Mouse (Mus musculus): Measurements from ENCODE around the gene Csnk1d. TPM values are rescaled to one million over a fixed set of nuclear protein-coding genes. Genes with fewer than 3 reads are reported as not detected.
A peak's percentile ranks its signal among the peaks of the same experiment; 100 is the strongest.

Csnk1d gene
- total and polyA plus RNA-seq, 3 experiments: 73.6 to 195 (median 116) TPM

GRCm38 (mm10) chr11:120981661-120982060, 9.5 kb downstream of the Csnk1d start:
- Histone ChIP-seq H3K4me3 (ENCODE audit: low read depth, low read length) (no peak overlapping the region), H3K36me3 (replicated peaks) (peaks cover 93% of the 10 kb centered on the region), H3K4me1 (ENCODE audit: insufficient read depth, low read depth, low read length) (peaks cover 80% of the 10 kb centered on the region), H3K9me3 (replicated peaks) (no peaks in the 10 kb centered on the region), H3K27me3 (ENCODE audit: insufficient read depth, low read length) (no peaks in the 10 kb centered on the region)
- TF ChIP-seq GATA2 (IDR thresholded peaks at IDR 0.05; ENCODE audit: borderline replicate concordance, low read depth, low read length) (no peak), POLR2AphosphoS5 (IDR thresholded peaks at IDR 0.05; ENCODE audit: insufficient replicate concordance, low read depth, low read length) (no peak), TAL1 (conservative IDR thresholded peaks at IDR 0.05; ENCODE audit: low read depth, low read length) (no peak), GATA1 (IDR thresholded peaks at IDR 0.05; ENCODE audit: borderline replicate concordance, low read length) (no peak), CTCF (IDR thresholded peaks at IDR 0.05; ENCODE audit: low read depth, low read length) (no peak)
- ATAC-seq (ENCODE audit: extremely low read depth, insufficient number of reproducible peaks, low FRiP score, poor library complexity, severe bottlenecking) (no peak), DNase-seq (ENCODE audit: low spot score) (no peak)

DNA sequence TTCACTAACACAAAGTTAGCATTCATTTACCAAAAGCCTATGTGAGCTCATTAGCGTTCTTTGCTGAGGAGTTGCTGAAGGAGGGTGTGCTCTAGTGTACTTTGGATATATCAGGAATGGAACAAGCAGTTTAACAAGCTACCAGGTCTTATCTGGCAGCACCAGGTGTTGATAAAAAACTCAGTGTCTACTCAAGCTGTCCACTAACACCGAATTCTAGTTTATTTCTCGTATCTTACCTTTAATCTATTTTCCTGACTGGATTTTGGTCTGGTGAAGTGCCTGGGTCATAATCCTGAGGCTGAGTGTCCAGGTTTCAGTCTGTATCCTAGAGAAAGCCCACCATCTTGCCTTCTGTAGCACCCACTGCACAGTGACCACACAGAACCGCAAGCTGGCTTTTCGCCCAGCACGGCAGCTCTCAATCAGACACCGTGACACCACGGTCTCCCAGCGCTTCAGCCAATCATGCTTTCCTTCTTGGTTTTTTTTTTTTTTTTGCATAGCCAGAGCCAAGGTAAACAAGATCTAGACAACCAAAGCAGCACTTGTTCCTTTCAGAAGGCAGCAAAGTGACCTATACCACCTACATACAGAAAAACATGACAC, 10.6 kb downstream of the Csnk1d start:
- Histone ChIP-seq H3K4me1 (ENCODE audit: insufficient read depth, low read depth, low read length) (peaks cover 74% of the 10 kb centered on the region), H3K36me3 (replicated peaks) (peaks cover 92% of the 10 kb centered on the region), H3K27me3 (ENCODE audit: insufficient read depth, low read length) (no peaks in the 10 kb centered on the region), H3K9me3 (replicated peaks) (no peaks in the 10 kb centered on the region), H3K4me3 (ENCODE audit: low read depth, low read length) (peak overlapping the region; percentile 39; the same call in 1 of the 2 replicates)
- TF ChIP-seq GATA2 (IDR thresholded peaks at IDR 0.05; ENCODE audit: borderline replicate concordance, low read depth, low read length): no peak
- TF ChIP-seq CTCF (IDR thresholded peaks at IDR 0.05; ENCODE audit: low read depth, low read length): no peak
- TF ChIP-seq TAL1 (conservative IDR thresholded peaks at IDR 0.05; ENCODE audit: low read depth, low read length): peak; percentile 80
- peak; percentile 67 for ATAC-seq (ENCODE audit: extremely low read depth, insufficient number of reproducible peaks, low FRiP score, poor library complexity, severe bottlenecking)
- peak; percentile 54 for DNase-seq (ENCODE audit: low spot score)

- peaks cover 72% of the 10 kb centered on the region for H3K4me1 ChIP-seq (ENCODE audit: insufficient read depth, low read depth, low read length)
- H3K36me3 ChIP-seq (replicated peaks): peaks cover 92% of the 10 kb centered on the region
- no peaks in the 10 kb centered on the region for H3K27me3 ChIP-seq (ENCODE audit: insufficient read depth, low read length)
- DNase-seq (ENCODE audit: low spot score): no peak
- TF ChIP-seq CTCF (IDR thresholded peaks at IDR 0.05; ENCODE audit: low read depth, low read length) (no peak), GATA2 (IDR thresholded peaks at IDR 0.05; ENCODE audit: borderline replicate concordance, low read depth, low read length) (no peak), TAL1 (conservative IDR thresholded peaks at IDR 0.05; ENCODE audit: low read depth, low read length) (no peak), GATA1 (IDR thresholded peaks at IDR 0.05; ENCODE audit: borderline replicate concordance, low read length) (no peak), POLR2AphosphoS5 (IDR thresholded peaks at IDR 0.05; ENCODE audit: insufficient replicate concordance, low read depth, low read length) (no peak)
- no peaks in the 10 kb centered on the region for H3K9me3 ChIP-seq (replicated peaks)
- peak overlapping the region; percentile 24; the same call in 1 of the 2 replicates for H3K4me3 ChIP-seq (ENCODE audit: low read depth, low read length)
- ATAC-seq (ENCODE audit: extremely low read depth, insufficient number of reproducible peaks, low FRiP score, poor library complexity, severe bottlenecking): no peak
These were observed 11.3 kb downstream of the Csnk1d start for GRCm38 (mm10) chr11:120979711-120980426.

DNA sequence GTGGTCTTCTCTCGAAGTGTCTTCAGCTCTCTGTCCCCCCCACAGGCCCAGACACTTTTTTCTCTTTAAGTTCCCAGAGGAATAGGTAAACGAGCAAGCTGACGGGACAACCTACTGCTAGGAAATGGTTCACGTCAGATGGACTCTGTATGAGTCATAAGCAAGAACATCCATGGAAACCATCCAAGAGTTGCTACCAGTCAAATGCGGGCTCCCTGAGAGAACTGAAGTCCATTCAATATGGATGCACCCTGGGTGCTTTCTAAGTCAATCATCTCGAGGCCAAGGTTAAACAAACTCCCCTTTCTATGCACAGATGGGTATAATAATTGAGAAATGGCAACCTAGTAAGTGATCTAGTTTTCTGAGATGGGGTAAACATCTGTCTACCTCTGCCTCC, 17.8 kb downstream of the Csnk1d start:
- Histone ChIP-seq H3K4me3 (ENCODE audit: low read depth, low read length) (no peak overlapping the region), H3K27me3 (ENCODE audit: insufficient read depth, low read length) (no peaks in the 10 kb centered on the region), H3K9me3 (replicated peaks) (no peaks in the 10 kb centered on the region), H3K36me3 (replicated peaks) (peaks cover 99% of the 10 kb centered on the region), H3K4me1 (ENCODE audit: insufficient read depth, low read depth, low read length) (peaks cover 16% of the 10 kb centered on the region)
- ATAC-seq (ENCODE audit: extremely low read depth, insufficient number of reproducible peaks, low FRiP score, poor library complexity, severe bottlenecking) (no peak), DNase-seq (ENCODE audit: low spot score) (no peak)
- TF ChIP-seq GATA1 (IDR thresholded peaks at IDR 0.05; ENCODE audit: borderline replicate concordance, low read length) (no peak), TAL1 (conservative IDR thresholded peaks at IDR 0.05; ENCODE audit: low read depth, low read length) (no peak), POLR2AphosphoS5 (IDR thresholded peaks at IDR 0.05; ENCODE audit: insufficient replicate concordance, low read depth, low read length) (no peak), GATA2 (IDR thresholded peaks at IDR 0.05; ENCODE audit: borderline replicate concordance, low read depth, low read length) (no peak), CTCF (IDR thresholded peaks at IDR 0.05; ENCODE audit: low read depth, low read length) (no peak)

- Histone ChIP-seq H3K9me3 (replicated peaks) (no peaks in the 10 kb centered on the region), H3K36me3 (replicated peaks) (peaks cover 100% of the 10 kb centered on the region), H3K27me3 (ENCODE audit: insufficient read depth, low read length) (no peaks in the 10 kb centered on the region), H3K4me3 (ENCODE audit: low read depth, low read length) (no peak overlapping the region), H3K4me1 (ENCODE audit: insufficient read depth, low read depth, low read length) (peaks cover 9% of the 10 kb centered on the region)
- no peak for ATAC-seq (ENCODE audit: extremely low read depth, insufficient number of reproducible peaks, low FRiP score, poor library complexity, severe bottlenecking)
- TF ChIP-seq TAL1 (conservative IDR thresholded peaks at IDR 0.05; ENCODE audit: low read depth, low read length) (no peak), POLR2AphosphoS5 (IDR thresholded peaks at IDR 0.05; ENCODE audit: insufficient replicate concordance, low read depth, low read length) (no peak), GATA2 (IDR thresholded peaks at IDR 0.05; ENCODE audit: borderline replicate concordance, low read depth, low read length) (no peak), GATA1 (IDR thresholded peaks at IDR 0.05; ENCODE audit: borderline replicate concordance, low read length) (no peak), CTCF (IDR thresholded peaks at IDR 0.05; ENCODE audit: low read depth, low read length) (no peak)
- DNase-seq (ENCODE audit: low spot score): no peak
These were observed 19.9 kb downstream of the Csnk1d start for GRCm38 (mm10) chr11:120971237-120971636.

DNA sequence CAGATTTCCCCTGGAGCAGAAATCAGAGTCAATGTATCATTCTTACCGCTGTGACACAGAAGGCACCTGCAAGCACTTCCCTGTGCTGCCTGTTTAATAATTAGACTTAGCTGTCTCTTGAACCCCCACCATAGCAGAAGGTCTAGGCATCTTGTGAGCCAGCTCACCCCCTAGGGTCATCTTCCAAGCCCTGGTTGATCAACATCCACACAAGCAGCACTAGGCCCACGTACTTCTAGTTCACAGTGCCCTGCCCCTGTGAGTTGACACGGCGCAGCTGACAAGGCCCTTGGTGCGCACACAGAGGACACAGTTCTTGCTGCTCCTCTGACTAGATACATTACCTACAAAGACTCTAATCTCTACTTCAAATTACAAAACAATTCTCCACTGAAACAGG, 21.4 kb downstream of the Csnk1d start:
- ATAC-seq (ENCODE audit: extremely low read depth, insufficient number of reproducible peaks, low FRiP score, poor library complexity, severe bottlenecking): no peak
- TF ChIP-seq POLR2AphosphoS5 (IDR thresholded peaks at IDR 0.05; ENCODE audit: insufficient replicate concordance, low read depth, low read length): no peak
- no peaks in the 10 kb centered on the region for H3K9me3 ChIP-seq (replicated peaks)
- no peak overlapping the region for H3K4me3 ChIP-seq (ENCODE audit: low read depth, low read length)
- peaks cover 5% of the 10 kb centered on the region; the same call in 1 of the 2 replicates for H3K4me1 ChIP-seq (ENCODE audit: insufficient read depth, low read depth, low read length)
- H3K27me3 ChIP-seq (ENCODE audit: insufficient read depth, low read length): no peaks in the 10 kb centered on the region
- H3K36me3 ChIP-seq (replicated peaks): peaks cover 100% of the 10 kb centered on the region
- no peak for DNase-seq (ENCODE audit: low spot score)
